Mouse (Mus musculus) left cerebral cortex, postnatal 14 days (tissue): ENCODE results near the gene Clec9a. TPM values are rescaled to one million over a fixed set of nuclear protein-coding genes. Genes with fewer than 3 reads are reported as not detected.

Experiments used
- DNase-seq, 2 experiments: peaks; one replicate each; pipeline ENCODE4 v3.0.0; 2021 to 2022; ENCODE audit warnings: low spot score in 2 of 2, mixed read lengths in 1 of 2
- intact Hi-C: fragments of 180-260 bp; cut with DNase I; formaldehyde crosslinking; loops from one replicate; pipeline ENCODE4 v1.15.1; 2025
- long read RNA-seq, 2 experiments: library from polyadenylated mRNA; stranded (forward); transcript quantifications; one replicate each; pipeline ENCODE4 v2.0.0; 2021
- total RNA-seq, 2 experiments: library from RNA; stranded (reverse); gene quantifications; 2 replicates each; pipeline ENCODE4 v1.2.3; 2021

Clec9a gene
- total RNA-seq, result not detected
- long read RNA-seq, experiment 1, result 0 reads
- long read RNA-seq, experiment 2, result 0 reads

DNA sequence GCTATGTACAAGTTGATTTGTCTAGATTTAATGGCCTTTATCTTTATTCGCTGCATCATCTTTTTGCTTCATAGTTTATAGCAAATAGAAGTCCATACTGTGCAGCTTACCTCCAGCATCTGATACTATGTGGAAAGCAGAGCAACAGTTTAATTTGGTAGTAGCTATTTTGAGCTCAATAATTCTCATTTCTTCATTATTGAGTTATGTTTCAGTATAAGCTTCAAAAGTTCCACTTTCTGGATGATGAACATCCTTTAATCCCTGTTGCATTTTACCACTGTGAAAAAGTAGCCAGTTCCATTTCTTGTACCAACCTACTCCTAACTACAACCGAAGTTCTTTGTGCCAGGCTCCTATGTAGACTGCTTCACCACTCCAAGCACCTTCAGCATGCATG, at the start of gene Clec9a:
Gene Clec9a, plus strand, starts transcription at position 301 of the 400 bp plus-strand sequence.
- no peak for DNase-seq
- intact Hi-C loops, result no loop called here

GRCm38 (mm10) chr6:129359515-129359914, 49.1 kb upstream of the Clec9a start:
- intact Hi-C loops, result no loop called here
- DNase-seq, result no peak

DNA sequence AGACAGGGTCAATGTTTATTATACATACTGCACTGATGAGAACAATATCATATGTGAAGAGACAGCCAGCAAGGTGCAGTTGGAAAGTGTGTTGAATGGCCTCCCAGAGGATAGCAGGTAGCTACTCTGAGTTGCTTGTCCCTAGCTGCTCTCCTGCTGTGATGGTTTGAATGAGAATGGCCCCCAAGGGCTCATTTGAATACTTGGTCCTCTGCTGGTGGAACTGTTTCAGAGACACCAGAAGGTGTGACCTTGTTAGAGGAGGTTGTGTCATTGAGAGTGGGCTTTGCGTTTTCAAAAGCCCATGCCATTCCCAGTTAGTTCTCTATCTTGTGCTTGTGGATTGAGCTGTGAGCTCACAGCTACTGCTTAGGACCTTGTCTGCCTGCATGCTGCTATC, 44.7 kb upstream of the Clec9a start:
- DNase-seq, result no peak
- intact Hi-C loops, result loop anchor here (10.0 kb wide), 1 partner anchor 269 kb away; no protein-coding TSS in a partner anchor

DNA sequence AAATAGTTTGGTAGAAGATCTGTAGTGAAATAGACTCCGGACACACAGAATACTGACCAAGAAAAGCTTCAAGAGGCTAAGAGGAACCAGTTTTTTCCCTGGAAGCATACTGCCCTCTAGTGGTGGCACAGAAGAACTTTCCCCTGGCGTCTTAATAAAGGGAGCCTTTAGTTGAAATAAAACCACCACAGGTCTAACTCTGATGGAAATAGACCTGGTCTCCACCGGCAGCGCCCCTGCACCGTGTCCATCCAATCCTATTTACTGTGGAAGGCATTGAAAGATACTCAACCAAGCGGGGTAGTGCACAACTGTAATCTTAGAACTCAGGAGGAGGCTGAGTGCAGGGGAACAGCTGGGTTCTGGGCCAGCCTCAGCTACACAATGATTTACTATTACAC, 42.7 kb upstream of the Clec9a start:
- intact Hi-C loops, result loop anchor here (1.0 to 10.0 kb wide), 4 partner anchors 34 to 514 kb away; partner anchors contain the start of gene 4922502D21Rik
- DNase-seq, result peak; percentile 8 to 30

DNA sequence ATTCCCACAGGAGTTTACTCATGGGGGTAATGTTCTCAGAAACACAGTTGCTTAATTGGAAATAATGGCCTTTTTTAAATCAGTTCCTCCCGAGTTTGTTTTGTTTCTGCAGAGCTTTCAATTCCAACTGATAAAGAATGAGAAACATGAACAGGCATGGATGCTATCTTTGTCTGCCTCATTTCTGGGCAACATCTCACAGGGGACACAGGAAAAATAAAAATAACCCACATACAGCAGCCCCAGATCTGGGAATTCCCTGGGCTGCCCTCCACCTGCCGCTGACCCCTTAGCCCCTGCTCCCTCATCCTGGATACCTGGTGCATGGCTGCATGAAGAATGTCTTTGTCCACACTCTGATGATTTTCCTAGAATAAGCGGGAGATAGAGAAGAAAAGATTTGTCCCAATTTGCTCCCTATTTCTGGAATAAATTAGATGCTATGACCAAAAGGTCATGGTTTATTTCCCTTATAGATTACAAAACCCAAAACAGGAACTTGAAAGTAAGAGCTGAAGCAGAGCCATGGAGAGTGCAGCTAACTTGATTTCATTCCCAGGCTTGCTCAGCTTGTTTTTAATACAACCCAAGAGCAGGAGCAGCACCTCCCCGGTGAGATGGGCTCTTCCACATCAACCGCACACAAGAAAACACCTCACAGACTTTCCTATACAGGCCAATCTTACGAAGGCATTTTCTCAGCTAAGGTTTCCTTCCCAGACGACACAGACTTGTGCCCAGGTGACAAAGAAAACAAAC, 39.1 kb upstream of the Clec9a start:
- intact Hi-C loops, result loop anchor here (5.0 to 10.0 kb wide), 3 partner anchors 37 to 517 kb away; partner anchors contain the start of gene 4922502D21Rik
- DNase-seq, result no peak

- intact Hi-C loops, result no loop called here
- no peak for DNase-seq
Measured at GRCm38 (mm10) chr6:129374937-129375471, 33.7 kb upstream of the Clec9a start.

GRCm38 (mm10) chr6:129380454-129380853, 28.2 kb upstream of the Clec9a start:
- intact Hi-C loops, result no loop called here
- DNase-seq, result peak in 1 of 2 experiments; percentile 2

DNA sequence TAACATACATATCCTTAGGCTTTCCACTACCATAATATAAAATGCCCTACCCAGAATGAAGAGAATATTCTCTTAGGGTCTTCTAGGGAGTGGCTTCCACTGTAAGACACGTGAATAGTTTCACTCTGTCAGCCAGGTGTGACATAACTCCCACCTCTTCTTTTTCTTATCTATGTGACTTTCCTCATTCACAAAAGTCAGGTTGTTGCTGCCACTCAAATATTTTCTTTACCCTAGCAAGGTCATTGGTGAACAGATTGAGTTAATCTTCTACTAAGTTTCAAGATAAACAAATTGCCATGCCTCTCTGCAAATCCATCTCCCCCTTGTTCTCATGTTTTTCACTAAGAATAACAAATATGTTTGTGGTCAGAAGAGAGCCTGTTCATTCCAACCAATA, 26.9 kb upstream of the Clec9a start:
- no peak for DNase-seq
- intact Hi-C loops, result no loop called here

GRCm38 (mm10) chr6:129383466-129383865, 25.2 kb upstream of the Clec9a start:
- intact Hi-C loops, result no loop called here
- no peak for DNase-seq

DNA sequence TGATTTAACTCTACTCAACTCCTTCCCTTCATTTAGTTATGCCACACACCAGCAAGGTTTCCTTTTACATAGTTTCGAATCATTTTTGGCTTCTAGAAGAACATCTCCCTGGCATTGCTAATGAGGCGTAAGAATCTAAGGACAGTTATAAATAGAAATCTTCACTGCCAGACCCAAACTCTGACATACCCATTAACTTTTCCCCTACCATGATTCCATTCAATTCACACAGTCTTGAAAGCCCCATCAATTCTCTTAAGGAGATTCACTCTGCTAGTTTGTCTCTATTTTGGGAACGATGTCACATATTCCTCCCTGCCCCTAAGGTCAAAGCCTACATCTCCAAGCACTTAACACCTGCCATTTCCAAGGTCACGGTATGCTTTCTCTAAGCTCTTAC, 23.7 kb upstream of the Clec9a start:
- no peak for DNase-seq
- intact Hi-C loops, result no loop called here

DNA sequence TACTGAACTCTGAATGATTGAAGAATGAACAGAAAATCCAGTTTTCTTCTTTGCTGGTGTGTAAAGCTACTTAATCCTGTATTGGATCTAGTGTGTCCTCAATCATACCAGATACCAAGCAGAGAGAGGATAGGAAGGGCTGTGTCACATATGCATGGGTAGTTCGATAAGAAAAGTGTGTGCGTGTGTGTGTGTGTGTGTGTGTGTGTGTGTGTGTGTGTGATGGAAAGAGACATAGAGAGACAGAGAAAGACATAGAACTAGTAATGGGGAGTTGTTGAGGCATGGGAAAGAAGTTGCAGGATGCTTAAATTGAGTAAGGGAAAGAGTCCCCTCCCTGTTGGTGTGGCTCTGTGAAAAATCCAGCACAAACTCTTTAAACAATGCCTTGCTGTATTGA, 22.9 kb upstream of the Clec9a start, which contains the start of gene Clec12b:
Gene Clec12b, minus strand, starts transcription at position 101 of the 400 bp plus-strand sequence.
- DNase-seq, result no peak
- intact Hi-C loops, result no loop called here

- intact Hi-C loops, result loop anchor here (1.0 to 2.0 kb wide), 2 partner anchors 124 to 166 kb away; no protein-coding TSS in a partner anchor
- peak in 1 of 2 experiments; percentile 37 for DNase-seq
Measured at GRCm38 (mm10) chr6:129393087-129393720, 15.5 kb upstream of the Clec9a start.

- no peak for DNase-seq
- intact Hi-C loops, result loop anchor here (1.0 to 2.0 kb wide), 3 partner anchors 83 to 166 kb away; no protein-coding TSS in a partner anchor
Measured at GRCm38 (mm10) chr6:129393732-129394131, 14.9 kb upstream of the Clec9a start.

DNA sequence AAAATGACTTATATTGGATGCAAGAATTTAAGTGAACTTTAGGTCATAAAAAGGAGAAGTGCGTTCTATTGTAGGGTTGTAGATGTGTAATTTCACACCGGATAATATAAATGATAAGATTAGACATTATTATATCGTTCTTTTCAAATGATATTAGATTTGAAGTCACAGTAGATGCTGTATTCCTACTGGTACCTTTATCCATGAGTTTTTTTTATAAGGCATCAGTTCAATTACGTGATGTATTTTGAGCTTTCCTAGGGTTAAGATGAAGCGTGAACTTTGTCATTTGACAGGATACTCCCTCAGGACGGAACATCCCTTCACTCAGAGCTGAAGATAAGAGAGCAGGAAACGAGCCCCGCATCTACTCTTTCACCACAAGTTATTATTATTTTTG, 11.7 kb upstream of the Clec9a start, which contains the start of gene Clec1b:
Gene Clec1b, plus strand, starts transcription at position 301 of the 400 bp plus-strand sequence.
- intact Hi-C loops, result no loop called here
- no peak for DNase-seq

GRCm38 (mm10) chr6:129399945-129400344, 8.7 kb upstream of the Clec9a start:
- no peak for DNase-seq
- intact Hi-C loops, result no loop called here

- DNase-seq, result no peak
- intact Hi-C loops, result no loop called here
Measured at GRCm38 (mm10) chr6:129402404-129402803, 6.3 kb upstream of the Clec9a start.

GRCm38 (mm10) chr6:129403391-129403790, 5.3 kb upstream of the Clec9a start:
- no peak for DNase-seq
- intact Hi-C loops, result no loop called here

DNA sequence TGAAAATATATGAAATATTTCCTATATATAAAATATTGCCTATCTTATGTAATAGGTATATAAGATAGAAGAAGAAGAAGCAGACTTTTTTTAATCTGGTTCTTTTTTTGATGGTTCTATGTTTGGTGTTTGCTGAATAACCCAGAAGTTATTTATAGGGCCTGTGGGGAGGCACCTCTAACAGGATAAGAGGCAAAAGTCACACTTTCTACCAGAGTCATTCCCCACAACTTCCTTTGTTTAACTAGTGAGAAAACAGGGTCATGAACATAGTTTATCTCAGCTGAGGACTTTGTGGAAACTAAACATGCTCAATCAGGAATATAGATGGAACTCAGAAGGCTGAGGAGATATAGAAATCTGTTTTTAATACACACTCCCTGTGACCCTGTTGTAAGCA, 2.7 kb upstream of the Clec9a start:
- no peak for DNase-seq
- intact Hi-C loops, result no loop called here

- no peak for DNase-seq
- intact Hi-C loops, result no loop called here
Measured at GRCm38 (mm10) chr6:129407324-129407723, 1.3 kb upstream of the Clec9a start.

- intact Hi-C loops, result no loop called here
- no peak for DNase-seq
Measured at GRCm38 (mm10) chr6:129414177-129414576, 5.5 kb downstream of the Clec9a start.
